Mouse (Mus musculus) myocyte (in vitro differentiated cells): Measurements from ENCODE around the gene Gas7.

Source experiments
- MAX ChIP-seq: IDR thresholded peaks from one replicate; pipeline ENCODE4 v1.6.1; 2011; ENCODE audit warnings: low read depth, mild to moderate bottlenecking, control low read depth
- MYOD1 ChIP-seq, 3 experiments: IDR thresholded peaks; one replicate each; pipeline ENCODE4 v1.6.1; 2011; ENCODE audit warnings: control low read depth in 2 of 3, low read depth in 2 of 3, mild to moderate bottlenecking in 2 of 3, moderate library complexity in 1 of 3; ENCODE audit not compliant: insufficient read length in 2 of 3, control insufficient read depth in 1 of 3
- POLR2A ChIP-seq: IDR thresholded peaks from one replicate; pipeline ENCODE4 v1.6.1; 2011; ENCODE audit warnings: low read depth, mild to moderate bottlenecking, control low read depth, moderate library complexity; ENCODE audit not compliant: insufficient read length
- USF1 ChIP-seq: IDR thresholded peaks from one replicate; pipeline ENCODE4 v1.6.1; 2011; ENCODE audit warnings: low read depth, mild to moderate bottlenecking, control low read depth, moderate library complexity

- no peak for TF ChIP-seq USF1
- no peak for TF ChIP-seq POLR2A
- no peak for TF ChIP-seq MAX
- TF ChIP-seq MYOD1 (IDR thresholded peaks at IDR 0.05; ENCODE audit: control insufficient read depth in 1 of 3, insufficient read length in 2 of 3, low read depth in 2 of 3), result no peak
These were observed 129.8 kb downstream of the Gas7 start for GRCm38 (mm10) chr11:67585016-67585415.
